Mouse (Mus musculus) CH12.LX (cell line): ENCODE results near the gene Arpc1b. TPM values are rescaled to one million over a fixed set of nuclear protein-coding genes. Genes with fewer than 3 reads are reported as not detected.
"Not testable (repeated sequence)": the region's sequence is repeated elsewhere in the genome, so short reads cannot be mapped to it uniquely, and the experiment has no call there.

Source experiments
- DNase-seq: peaks from one replicate; pipeline ENCODE4 v3.0.0-alpha.2; 2013; ENCODE audit errors: extremely low read depth
- H3K27ac ChIP-seq: 2 replicates; pipeline ENCODE4 v1.5.1; 2012; ENCODE audit warnings: low read depth, mild to moderate bottlenecking, control low read depth, moderate library complexity; ENCODE audit not compliant: insufficient read depth
- H3K27me3 ChIP-seq: replicated peaks from 2 replicates; pipeline ENCODE3; 2012; ENCODE audit warnings: inconsistent platforms
- H3K36me3 ChIP-seq, 2 experiments: replicated peaks in 1 of 2; 2 replicates each; pipeline versions ENCODE3 to v1.6.1; 2012; ENCODE audit warnings: inconsistent platforms in 1 of 2, low read length in 1 of 2, mild to moderate bottlenecking in 1 of 2, mixed read lengths in 1 of 2, moderate library complexity in 1 of 2; ENCODE audit not compliant: control insufficient read depth in 1 of 2, insufficient read depth in 1 of 2
- H3K4me1 ChIP-seq, 2 experiments: 2 replicates each; pipeline ENCODE4 v1.6.1; 2012; ENCODE audit warnings: inconsistent platforms in 1 of 2, moderate library complexity in 1 of 2; ENCODE audit not compliant: insufficient read depth in 2 of 2, control insufficient read depth in 1 of 2
- H3K4me2 ChIP-seq: 2 replicates; pipeline ENCODE4 v1.6.1; 2012; ENCODE audit warnings: low read depth, mild to moderate bottlenecking, control low read depth; ENCODE audit not compliant: poor library complexity, insufficient read depth, severe bottlenecking
- H3K4me3 ChIP-seq, 3 experiments: fragments of 150-350 bp in 1 of 3; sonication (generic) in 1 of 3; replicated peaks in 1 of 3; 2 replicates each; pipeline versions ENCODE3 to v1.5.1; 2011 to 2012; ENCODE audit warnings: low read depth in 2 of 3, low read length in 2 of 3, mild to moderate bottlenecking in 2 of 3, moderate library complexity in 2 of 3, control low read depth in 1 of 3, improper control_type of control experiment in 1 of 3, inconsistent platforms in 1 of 3, mixed read lengths in 1 of 3; ENCODE audit not compliant: poor library complexity in 1 of 3
- H3K79me2 ChIP-seq: replicated peaks from 2 replicates; pipeline ENCODE4 v1.6.1; 2012; ENCODE audit warnings: mild to moderate bottlenecking, moderate library complexity; ENCODE audit not compliant: control insufficient read depth, poor library complexity, insufficient read depth, severe bottlenecking; ENCODE audit errors: extremely low read depth
- H3K9ac ChIP-seq: 2 replicates; pipeline ENCODE4 v1.6.1; 2012; ENCODE audit warnings: low read depth, mild to moderate bottlenecking, control low read depth, moderate library complexity; ENCODE audit not compliant: insufficient read depth
- H3K9me3 ChIP-seq: replicated peaks from 2 replicates; pipeline ENCODE3; 2012; ENCODE audit warnings: low read length, inconsistent platforms, mixed read lengths
- CHD1 ChIP-seq: IDR thresholded peaks from 2 replicates; pipeline ENCODE4 v1.6.1; 2012; ENCODE audit warnings: low read depth, low read length, improper control_type of control experiment, inconsistent platforms
- CHD2 ChIP-seq: IDR thresholded peaks from 2 replicates; pipeline ENCODE4 v1.6.1; 2011; ENCODE audit warnings: low read length, improper control_type of control experiment
- JUN ChIP-seq: IDR thresholded peaks from 2 replicates; pipeline ENCODE4 v1.6.1; 2011; ENCODE audit warnings: low read depth, mild to moderate bottlenecking, low read length, improper control_type of control experiment, moderate library complexity; ENCODE audit not compliant: insufficient read depth
- JUND ChIP-seq: conservative IDR thresholded peaks from 2 replicates; pipeline ENCODE4 v1.6.1; 2011; ENCODE audit warnings: low read depth, low read length, improper control_type of control experiment
- MEF2A ChIP-seq: IDR thresholded peaks from 2 replicates; pipeline ENCODE4 v1.6.1; 2014; ENCODE audit warnings: low read depth, mild to moderate bottlenecking, inconsistent platforms, low read length, improper control_type of control experiment, borderline replicate concordance
- MXI1 ChIP-seq: IDR thresholded peaks from 2 replicates; pipeline ENCODE4 v1.6.1; 2011; ENCODE audit warnings: mild to moderate bottlenecking, low read depth, low read length, improper control_type of control experiment
- MYC ChIP-seq: IDR thresholded peaks from 2 replicates; pipeline ENCODE4 v1.6.1; 2011; ENCODE audit warnings: low read depth, mild to moderate bottlenecking, improper control_type of control experiment, low read length
- PAX5 ChIP-seq: IDR thresholded peaks from 2 replicates; pipeline ENCODE4 v1.6.1; 2012; ENCODE audit warnings: low read length, inconsistent platforms, mixed read lengths
- RAD21 ChIP-seq: IDR thresholded peaks from 2 replicates; pipeline ENCODE4 v1.6.1; 2011; ENCODE audit warnings: low read depth, mild to moderate bottlenecking, low read length, improper control_type of control experiment, moderate library complexity
- SIN3A ChIP-seq: IDR thresholded peaks from 2 replicates; pipeline ENCODE4 v1.6.1; 2012; ENCODE audit warnings: low read length, improper control_type of control experiment, inconsistent platforms
- ZKSCAN1 ChIP-seq: IDR thresholded peaks from 2 replicates; pipeline ENCODE4 v1.6.1; 2012; ENCODE audit warnings: low read depth, inconsistent platforms, low read length, improper control_type of control experiment, borderline replicate concordance
- dilution Hi-C: fragments of 300-500 bp; cut with MboI; formaldehyde crosslinking; loops from 2 replicates; pipeline ENCODE4 v1.14.3; 2020; ENCODE audit warnings: low sequenced_read_pairs; ENCODE audit not compliant: extremely low pct_unique_long_range_greater_than_20kb, extremely low pct_ligation_motif_present
- in situ Hi-C: fragments of 300-500 bp; cut with MboI; formaldehyde crosslinking; loops from 3 replicates; pipeline ENCODE4 v1.14.3; 2019; ENCODE audit warnings: low sequenced_read_pairs, low pct_ligation_motif_present, low pct_unique_long_range_greater_than_20kb, mixed read lengths
- polyA plus RNA-seq: library from polyadenylated mRNA; unstranded; fragments of >175 nt; gene quantifications from 2 replicates; pipeline ENCODE4 v1.2.1, GENCODE M21; 2012; ENCODE audit warnings: low read depth; ENCODE audit not compliant: insufficient read length
- total RNA-seq, 2 experiments: library from RNA; depleted of rRNA; stranded (reverse); fragments of 300-350 nt in 1 of 2; fragments of >200 nt in 1 of 2; gene quantifications; 2 replicates each; pipeline ENCODE4 v1.2.3; 2012 to 2014

Arpc1b gene
- total and polyA plus RNA-seq, 3 experiments, result 330 to 516 (median 441) TPM

GRCm38 (mm10) chr5:145098340-145098821, 15.6 kb upstream of the Arpc1b start:
- dilution Hi-C loops (no loop called here), in situ Hi-C loops (no loop called here)
- Histone ChIP-seq H3K79me2 (no peaks in the 10 kb centered on the region), H3K36me3 (peaks cover 69 to 87% of the 10 kb centered on the region in 2 experiments), H3K9me3 (no peaks in the 10 kb centered on the region), H3K4me3 (no peak overlapping the region), H3K4me2 (no peak overlapping the region), H3K27me3 (no peaks in the 10 kb centered on the region), H3K27ac (no peak overlapping the region), H3K4me1 (no peaks in the 10 kb centered on the region), H3K9ac (no peak overlapping the region)
- no peak for DNase-seq
- TF ChIP-seq CHD2 (no peak), JUND (no peak), PAX5 (no peak), MXI1 (no peak)

- H3K9me3 ChIP-seq, result no peaks in the 10 kb centered on the region
- no peaks in the 10 kb centered on the region for H3K27me3 ChIP-seq
- H3K79me2 ChIP-seq, result no peaks in the 10 kb centered on the region
- peaks cover 75 to 89% of the 10 kb centered on the region in 2 experiments for H3K36me3 ChIP-seq
- in situ Hi-C loops, result no loop called here
- no peaks in the 10 kb centered on the region for H3K4me1 ChIP-seq
- no peak overlapping the region for H3K9ac ChIP-seq
- no peak overlapping the region for H3K27ac ChIP-seq
- DNase-seq, result no peak
- H3K4me3 ChIP-seq, result no peak overlapping the region
- TF ChIP-seq JUN (no peak), RAD21 (no peak), MEF2A (no peak), SIN3A (no peak), MYC (no peak), CHD1 (no peak), ZKSCAN1 (no peak)
- no peak overlapping the region for H3K4me2 ChIP-seq
- dilution Hi-C loops, result no loop called here
Observed at GRCm38 (mm10) chr5:145100960-145101359, 13.1 kb upstream of the Arpc1b start.

GRCm38 (mm10) chr5:145101451-145101850, 12.6 kb upstream of the Arpc1b start:
- in situ Hi-C loops, H3K9me3 ChIP-seq, H3K27me3 ChIP-seq, H3K4me3 ChIP-seq, dilution Hi-C loops, H3K4me2 ChIP-seq, H3K4me1 ChIP-seq, DNase-seq, H3K27ac ChIP-seq, H3K9ac ChIP-seq, H3K79me2 ChIP-seq: not testable (repeated sequence)
- H3K36me3 ChIP-seq, result peaks cover 74 to 89% of the 10 kb centered on the region in 2 experiments
